Mouse (Mus musculus) embryonic fibroblast, embryonic 13.5 days (primary cell): ENCODE measurements around the gene Hipk2.
A peak's percentile ranks its signal among the peaks of the same experiment; 100 is the strongest.

Experiments
- CTCF ChIP-seq: IDR thresholded peaks from 2 replicates; pipeline ENCODE4 v1.5.1; 2011; ENCODE audit warnings: mild to moderate bottlenecking, control low read depth, low read length, moderate library complexity, borderline replicate concordance; ENCODE audit not compliant: insufficient read depth
- POLR2A ChIP-seq: IDR thresholded peaks from 2 replicates; pipeline ENCODE4 v1.6.1; 2011; ENCODE audit warnings: low read depth, mild to moderate bottlenecking, control low read depth, low read length, moderate library complexity

DNA sequence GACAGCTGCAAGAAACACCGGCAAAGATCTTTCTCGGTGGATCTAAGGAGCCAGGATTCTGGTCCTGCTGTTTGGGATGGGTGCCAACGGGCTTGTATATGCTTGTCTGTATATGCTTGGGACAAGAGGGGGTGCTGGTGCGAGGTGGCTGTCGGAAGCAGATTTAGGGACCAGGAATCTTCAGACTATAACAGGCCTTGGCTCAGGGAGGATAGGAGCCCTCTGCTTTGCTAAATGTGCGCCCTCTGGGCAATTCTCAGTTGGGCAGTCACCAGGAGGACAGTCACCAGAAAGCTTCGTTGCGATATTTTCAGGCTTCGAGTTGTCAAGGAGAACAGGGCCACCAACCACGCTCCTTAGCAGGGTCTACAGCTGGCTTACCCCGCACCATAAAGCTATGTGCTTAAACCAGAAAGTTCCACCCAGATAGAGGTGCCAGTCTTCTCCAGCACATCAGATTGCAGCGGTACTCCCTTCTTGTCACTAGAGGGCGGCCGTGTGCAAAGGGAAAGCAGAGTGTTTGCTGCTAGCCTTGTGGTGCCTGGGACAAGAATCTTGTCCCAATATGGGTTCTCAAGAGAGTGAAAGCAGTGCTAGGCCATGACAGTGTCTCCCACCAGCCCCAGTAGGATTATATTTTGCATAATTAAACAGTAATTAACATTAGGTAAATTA, 225.6 kb downstream of the Hipk2 start:
- TF ChIP-seq CTCF, result peak; percentile 95
- no peak for TF ChIP-seq POLR2A
